Mouse (Mus musculus) CH12.LX (cell line): Measurements from ENCODE around the gene Mlana. TPM values are rescaled to one million over a fixed set of nuclear protein-coding genes. Genes with fewer than 3 reads are reported as not detected.

Experiments used
- DNase-seq: peaks from one replicate; pipeline ENCODE4 v3.0.0-alpha.2; 2013; ENCODE audit errors: extremely low read depth
- H3K27ac ChIP-seq: 2 replicates; pipeline ENCODE4 v1.5.1; 2012; ENCODE audit warnings: low read depth, mild to moderate bottlenecking, control low read depth, moderate library complexity; ENCODE audit not compliant: insufficient read depth
- H3K27me3 ChIP-seq: replicated peaks from 2 replicates; pipeline ENCODE3; 2012; ENCODE audit warnings: inconsistent platforms
- H3K36me3 ChIP-seq, 2 experiments: replicated peaks in 1 of 2; 2 replicates each; pipeline versions ENCODE3 to v1.6.1; 2012; ENCODE audit warnings: inconsistent platforms in 1 of 2, low read length in 1 of 2, mild to moderate bottlenecking in 1 of 2, mixed read lengths in 1 of 2, moderate library complexity in 1 of 2; ENCODE audit not compliant: control insufficient read depth in 1 of 2, insufficient read depth in 1 of 2
- H3K4me1 ChIP-seq, 2 experiments: 2 replicates each; pipeline ENCODE4 v1.6.1; 2012; ENCODE audit warnings: inconsistent platforms in 1 of 2, moderate library complexity in 1 of 2; ENCODE audit not compliant: insufficient read depth in 2 of 2, control insufficient read depth in 1 of 2
- H3K4me2 ChIP-seq: 2 replicates; pipeline ENCODE4 v1.6.1; 2012; ENCODE audit warnings: low read depth, mild to moderate bottlenecking, control low read depth; ENCODE audit not compliant: poor library complexity, insufficient read depth, severe bottlenecking
- H3K4me3 ChIP-seq, 3 experiments: fragments of 150-350 bp in 1 of 3; sonication (generic) in 1 of 3; replicated peaks in 1 of 3; 2 replicates each; pipeline versions ENCODE3 to v1.5.1; 2011 to 2012; ENCODE audit warnings: low read depth in 2 of 3, low read length in 2 of 3, mild to moderate bottlenecking in 2 of 3, moderate library complexity in 2 of 3, control low read depth in 1 of 3, improper control_type of control experiment in 1 of 3, inconsistent platforms in 1 of 3, mixed read lengths in 1 of 3; ENCODE audit not compliant: poor library complexity in 1 of 3
- H3K79me2 ChIP-seq: replicated peaks from 2 replicates; pipeline ENCODE4 v1.6.1; 2012; ENCODE audit warnings: mild to moderate bottlenecking, moderate library complexity; ENCODE audit not compliant: control insufficient read depth, poor library complexity, insufficient read depth, severe bottlenecking; ENCODE audit errors: extremely low read depth
- H3K9ac ChIP-seq: 2 replicates; pipeline ENCODE4 v1.6.1; 2012; ENCODE audit warnings: low read depth, mild to moderate bottlenecking, control low read depth, moderate library complexity; ENCODE audit not compliant: insufficient read depth
- H3K9me3 ChIP-seq: replicated peaks from 2 replicates; pipeline ENCODE3; 2012; ENCODE audit warnings: low read length, inconsistent platforms, mixed read lengths
- BHLHE40 ChIP-seq: IDR thresholded peaks from 2 replicates; pipeline ENCODE4 v1.6.1; 2011; ENCODE audit warnings: mild to moderate bottlenecking, low read depth, low read length, improper control_type of control experiment
- CHD1 ChIP-seq: IDR thresholded peaks from 2 replicates; pipeline ENCODE4 v1.6.1; 2012; ENCODE audit warnings: low read depth, low read length, improper control_type of control experiment, inconsistent platforms
- CHD2 ChIP-seq: IDR thresholded peaks from 2 replicates; pipeline ENCODE4 v1.6.1; 2011; ENCODE audit warnings: low read length, improper control_type of control experiment
- E2F4 ChIP-seq: IDR thresholded peaks from 2 replicates; pipeline ENCODE4 v1.6.1; 2011; ENCODE audit warnings: low read depth, low read length, improper control_type of control experiment; ENCODE audit not compliant: insufficient replicate concordance
- GABPA ChIP-seq: IDR thresholded peaks from 2 replicates; pipeline ENCODE4 v1.6.1; 2012; ENCODE audit warnings: low read depth, low read length, improper control_type of control experiment, inconsistent platforms; ENCODE audit not compliant: insufficient replicate concordance
- IRF4 ChIP-seq: IDR thresholded peaks from 2 replicates; pipeline ENCODE4 v1.6.1; 2014; ENCODE audit warnings: low read depth, mild to moderate bottlenecking, inconsistent platforms, low read length, improper control_type of control experiment
- JUN ChIP-seq: IDR thresholded peaks from 2 replicates; pipeline ENCODE4 v1.6.1; 2011; ENCODE audit warnings: low read depth, mild to moderate bottlenecking, low read length, improper control_type of control experiment, moderate library complexity; ENCODE audit not compliant: insufficient read depth
- JUND ChIP-seq: conservative IDR thresholded peaks from 2 replicates; pipeline ENCODE4 v1.6.1; 2011; ENCODE audit warnings: low read depth, low read length, improper control_type of control experiment
- KAT2A ChIP-seq: IDR thresholded peaks from 2 replicates; pipeline ENCODE4 v1.6.1; 2012; ENCODE audit warnings: low read length, improper control_type of control experiment, inconsistent platforms; ENCODE audit not compliant: insufficient replicate concordance
- MAFK ChIP-seq: IDR thresholded peaks from 2 replicates; pipeline ENCODE4 v1.6.1; 2011; ENCODE audit warnings: low read length, improper control_type of control experiment; ENCODE audit not compliant: insufficient replicate concordance
- MAZ ChIP-seq: IDR thresholded peaks from 2 replicates; pipeline ENCODE4 v1.6.1; 2012; ENCODE audit warnings: low read depth, mild to moderate bottlenecking, inconsistent platforms, low read length, improper control_type of control experiment, moderate library complexity
- MEF2A ChIP-seq: IDR thresholded peaks from 2 replicates; pipeline ENCODE4 v1.6.1; 2014; ENCODE audit warnings: low read depth, mild to moderate bottlenecking, inconsistent platforms, low read length, improper control_type of control experiment, borderline replicate concordance
- MXI1 ChIP-seq: IDR thresholded peaks from 2 replicates; pipeline ENCODE4 v1.6.1; 2011; ENCODE audit warnings: mild to moderate bottlenecking, low read depth, low read length, improper control_type of control experiment
- NELFE ChIP-seq: IDR thresholded peaks from 2 replicates; pipeline ENCODE4 v1.6.1; 2011; ENCODE audit warnings: low read depth, low read length, improper control_type of control experiment
- PAX5 ChIP-seq: IDR thresholded peaks from 2 replicates; pipeline ENCODE4 v1.6.1; 2012; ENCODE audit warnings: low read length, inconsistent platforms, mixed read lengths
- POLR2AphosphoS2 ChIP-seq: IDR thresholded peaks from 2 replicates; pipeline ENCODE4 v1.6.1; 2011; ENCODE audit warnings: low read depth, low read length, improper control_type of control experiment
- RAD21 ChIP-seq: IDR thresholded peaks from 2 replicates; pipeline ENCODE4 v1.6.1; 2011; ENCODE audit warnings: low read depth, mild to moderate bottlenecking, low read length, improper control_type of control experiment, moderate library complexity
- RCOR1 ChIP-seq: conservative IDR thresholded peaks from 2 replicates; pipeline ENCODE4 v1.6.1; 2012; ENCODE audit warnings: low read depth, mild to moderate bottlenecking, inconsistent platforms, low read length, improper control_type of control experiment
- SIN3A ChIP-seq: IDR thresholded peaks from 2 replicates; pipeline ENCODE4 v1.6.1; 2012; ENCODE audit warnings: low read length, improper control_type of control experiment, inconsistent platforms
- TBP ChIP-seq: conservative IDR thresholded peaks from 2 replicates; pipeline ENCODE4 v1.6.1; 2011; ENCODE audit warnings: low read depth, low read length, improper control_type of control experiment
- UBTF ChIP-seq: IDR thresholded peaks from 2 replicates; pipeline ENCODE4 v1.6.1; 2012; ENCODE audit warnings: low read depth, mild to moderate bottlenecking, inconsistent platforms, low read length, improper control_type of control experiment, moderate library complexity
- USF1 ChIP-seq: IDR thresholded peaks from 2 replicates; pipeline ENCODE4 v1.6.1; 2014; ENCODE audit warnings: low read depth, mild to moderate bottlenecking, inconsistent platforms, low read length, improper control_type of control experiment
- ZC3H11A ChIP-seq: IDR thresholded peaks from 2 replicates; pipeline ENCODE4 v1.6.1; 2012; ENCODE audit warnings: low read depth, mild to moderate bottlenecking, inconsistent platforms, low read length, improper control_type of control experiment
- ZMIZ1 ChIP-seq: IDR thresholded peaks from 2 replicates; pipeline ENCODE4 v1.6.1; 2012; ENCODE audit warnings: low read depth, mild to moderate bottlenecking, inconsistent platforms, low read length, improper control_type of control experiment
- dilution Hi-C: fragments of 300-500 bp; cut with MboI; formaldehyde crosslinking; loops from 2 replicates; pipeline ENCODE4 v1.14.3; 2020; ENCODE audit warnings: low sequenced_read_pairs; ENCODE audit not compliant: extremely low pct_unique_long_range_greater_than_20kb, extremely low pct_ligation_motif_present
- in situ Hi-C: fragments of 300-500 bp; cut with MboI; formaldehyde crosslinking; loops from 3 replicates; pipeline ENCODE4 v1.14.3; 2019; ENCODE audit warnings: low sequenced_read_pairs, low pct_ligation_motif_present, low pct_unique_long_range_greater_than_20kb, mixed read lengths
- polyA plus RNA-seq: library from polyadenylated mRNA; unstranded; fragments of >175 nt; gene quantifications from 2 replicates; pipeline ENCODE4 v1.2.1, GENCODE M21; 2012; ENCODE audit warnings: low read depth; ENCODE audit not compliant: insufficient read length
- total RNA-seq, 2 experiments: library from RNA; depleted of rRNA; stranded (reverse); fragments of 300-350 nt in 1 of 2; fragments of >200 nt in 1 of 2; gene quantifications; 2 replicates each; pipeline ENCODE4 v1.2.3; 2012 to 2014

Gene Mlana
- total and polyA plus RNA-seq, 3 experiments: not detected

- no peak overlapping the region for H3K4me3 ChIP-seq
Measured at GRCm38 (mm10) chr19:29696840-29697239, 784 bp upstream of the Mlana start.

GRCm38 (mm10) chr19:29701707-29702106 is 4.1 kb downstream of the Mlana start:
- TF ChIP-seq CHD2: no peak

More at GRCm38 (mm10) chr19:29696840-29697239, 784 bp upstream of the Mlana start:
- Histone ChIP-seq H3K27me3 (no peaks in the 10 kb centered on the region), H3K9ac (no peak overlapping the region), H3K9me3 (no peaks in the 10 kb centered on the region), H3K36me3 (no peaks in the 10 kb centered on the region), H3K4me2 (no peak overlapping the region)
- no peak for DNase-seq
- TF ChIP-seq MXI1 (no peak), PAX5 (no peak), E2F4 (no peak), KAT2A (no peak), CHD1 (no peak), MAFK (no peak), IRF4 (no peak), SIN3A (no peak), RCOR1 (no peak), GABPA (no peak), ZMIZ1 (no peak)
- TF ChIP-seq, all 38 proteins: peak for 0
- Histone ChIP-seq H3K27ac (no peak overlapping the region), H3K79me2 (no peaks in the 10 kb centered on the region), H3K4me1 (peaks cover 0 to 14% of the 10 kb centered on the region in 2 experiments; a peak in 3 of 4 replicates)
- in situ Hi-C loops: no loop called here
- dilution Hi-C loops: no loop called here

GRCm38 (mm10) chr19:29704436-29704835 is 6.8 kb downstream of the Mlana start:
- TF ChIP-seq USF1 (no peak), MAFK (no peak), E2F4 (no peak), UBTF (no peak), CHD2 (no peak), POLR2AphosphoS2 (no peak), NELFE (no peak), MEF2A (no peak), BHLHE40 (no peak), PAX5 (no peak), JUN (no peak), RAD21 (no peak), MAZ (no peak), JUND (no peak), GABPA (no peak), ZC3H11A (no peak), TBP (no peak), RCOR1 (no peak)
- no peak for DNase-seq
- Histone ChIP-seq H3K79me2 (no peaks in the 10 kb centered on the region), H3K36me3 (no peaks in the 10 kb centered on the region), H3K9ac (no peak overlapping the region), H3K4me3 (no peak overlapping the region), H3K4me1 (peaks cover 4 to 36% of the 10 kb centered on the region in 2 experiments), H3K27me3 (no peaks in the 10 kb centered on the region), H3K9me3 (no peaks in the 10 kb centered on the region), H3K27ac (no peak overlapping the region), H3K4me2 (no peak overlapping the region)
- in situ Hi-C loops (loop anchor here (10.0 kb wide), 1 partner anchor 110 kb away; the partner anchor contains the start of gene Ranbp6), dilution Hi-C loops (no loop called here)

More at GRCm38 (mm10) chr19:29701707-29702106, 4.1 kb downstream of the Mlana start:
- Histone ChIP-seq H3K27ac (no peak overlapping the region), H3K4me3 (no peak overlapping the region), H3K36me3 (no peaks in the 10 kb centered on the region), H3K9ac (no peak overlapping the region), H3K4me1 (peaks cover 0 to 15% of the 10 kb centered on the region in 2 experiments; a peak in 3 of 4 replicates), H3K79me2 (no peaks in the 10 kb centered on the region), H3K4me2 (no peak overlapping the region), H3K9me3 (no peaks in the 10 kb centered on the region), H3K27me3 (no peaks in the 10 kb centered on the region)
- dilution Hi-C loops (no loop called here), in situ Hi-C loops (loop anchor here (10.0 kb wide), 1 partner anchor 113 kb away; the partner anchor contains the start of gene Ranbp6)
- no peak for DNase-seq
